Mouse (Mus musculus) embryonic facial prominence, embryonic 11.5 days (tissue): ENCODE measurements at regions not wholly inside any gene's neighbourhood (a gene's known extent, or its start where the extent isn't known, plus 50 kb on each side); places are given as distances from the start of the nearest gene placed in this dataset.
A peak's percentile ranks its signal among the peaks of the same experiment; 100 is the strongest.

Experiments used
- ATAC-seq: fragments of 200-750 bp; cut with Nextera tagmentation; replicated peaks from 2 replicates; pipeline ENCODE4 v1.8.0; 2017; ENCODE audit warnings: low read depth; ENCODE audit not compliant: insufficient number of reproducible peaks, low FRiP score, low TSS enrichment
- DNase-seq: peaks from one replicate; pipeline ENCODE4 v3.0.0-alpha.2; 2015; ENCODE audit warnings: low spot score
- H3K27ac ChIP-seq: fragments of 300-500 bp; sonication (generic); replicated peaks from 2 replicates; pipeline ENCODE4 v1.5.1; 2014; ENCODE audit warnings: mild to moderate bottlenecking, low read depth, low read length, control low read depth
- H3K27me3 ChIP-seq: fragments of 300-500 bp; sonication (generic); 2 replicates; pipeline ENCODE4 v1.6.1; 2014; ENCODE audit warnings: mild to moderate bottlenecking, low read length, moderate library complexity, mixed read lengths; ENCODE audit not compliant: control insufficient read depth, insufficient read depth
- H3K36me3 ChIP-seq: fragments of 300-500 bp; sonication (generic); replicated peaks from 2 replicates; pipeline ENCODE4 v1.6.1; 2014; ENCODE audit warnings: low read depth, mild to moderate bottlenecking, low read length, moderate library complexity, mixed read lengths; ENCODE audit not compliant: control insufficient read depth, insufficient read depth
- H3K4me1 ChIP-seq: fragments of 300-500 bp; sonication (generic); 2 replicates; pipeline ENCODE4 v1.6.1; 2014; ENCODE audit warnings: low read length, mixed read lengths; ENCODE audit not compliant: control insufficient read depth, insufficient read depth
- H3K4me2 ChIP-seq: fragments of 300-500 bp; sonication (generic); 2 replicates; pipeline ENCODE4 v1.6.1; 2014; ENCODE audit warnings: low read depth, mild to moderate bottlenecking, control low read depth, low read length, moderate library complexity
- H3K4me3 ChIP-seq: fragments of 300-500 bp; sonication (generic); 2 replicates; pipeline ENCODE4 v1.5.1; 2014; ENCODE audit warnings: low read depth, low read length, control low read depth
- H3K9ac ChIP-seq: fragments of 300-500 bp; sonication (generic); replicated peaks from 2 replicates; pipeline ENCODE4 v1.6.1; 2014; ENCODE audit warnings: mild to moderate bottlenecking, control low read depth, low read length
- H3K9me3 ChIP-seq: fragments of 300-500 bp; sonication (generic); replicated peaks from 2 replicates; pipeline ENCODE4 v1.6.1; 2016; ENCODE audit warnings: mild to moderate bottlenecking, low read length, inconsistent platforms, mixed read lengths; ENCODE audit not compliant: control insufficient read depth
- WGBS: fragments of 180-500 bp; shearing (Covaris S2); extraction: QIAGEN DNeasy Blood & Tissue Kit; methylation state at CpG from one replicate; pipeline ENCODE4 v1.1.7; 2014; 5-methylcytosine and 5-hydroxymethylcytosine counted together

GRCm38 (mm10) chr5:102399006-102399405 lies 82.2 kb upstream of the Arhgap24 start:
- no peak overlapping the region for H3K9ac ChIP-seq
- H3K27me3 ChIP-seq = no peaks in the 10 kb centered on the region
- H3K4me3 ChIP-seq = no peak overlapping the region
- H3K4me2 ChIP-seq = no peak overlapping the region
- WGBS = 76% methylated on average over 4 of the region's 4 CpGs
- no peaks in the 10 kb centered on the region for H3K36me3 ChIP-seq
- DNase-seq (no peak), ATAC-seq (no peak)
- no peak overlapping the region for H3K27ac ChIP-seq
- no peaks in the 10 kb centered on the region for H3K4me1 ChIP-seq
- no peaks in the 10 kb centered on the region for H3K9me3 ChIP-seq

- Histone ChIP-seq H3K4me3 (no peak overlapping the region), H3K36me3 (no peaks in the 10 kb centered on the region), H3K4me1 (no peaks in the 10 kb centered on the region), H3K27me3 (no peaks in the 10 kb centered on the region), H3K9ac (no peak overlapping the region), H3K9me3 (no peaks in the 10 kb centered on the region), H3K4me2 (no peak overlapping the region), H3K27ac (no peak overlapping the region)
- ATAC-seq (no peak), DNase-seq (no peak)
- WGBS = 75% methylated on average over 5 of the region's 5 CpGs
These were observed 63.5 kb upstream of the Arhgap24 start for GRCm38 (mm10) chr5:102417642-102418041.

- Histone ChIP-seq H3K4me1 (no peaks in the 10 kb centered on the region), H3K27ac (no peak overlapping the region), H3K27me3 (no peaks in the 10 kb centered on the region), H3K9ac (no peak overlapping the region), H3K9me3 (no peaks in the 10 kb centered on the region), H3K4me3 (no peak overlapping the region), H3K36me3 (no peaks in the 10 kb centered on the region), H3K4me2 (no peak overlapping the region)
- DNase-seq (peak; percentile 66), ATAC-seq (no peak)
- 38% methylated on average over 1 of the region's 1 CpGs for WGBS
These were observed 62.1 kb upstream of the Arhgap24 start for GRCm38 (mm10) chr5:102419089-102419488.

- H3K27me3 ChIP-seq = no peaks in the 10 kb centered on the region
- no peak overlapping the region for H3K9ac ChIP-seq
- no peaks in the 10 kb centered on the region for H3K4me1 ChIP-seq
- no peak overlapping the region for H3K4me3 ChIP-seq
- no peak overlapping the region for H3K27ac ChIP-seq
- 89% methylated on average over 16 of the region's 16 CpGs for WGBS
- ATAC-seq (no peak), DNase-seq (no peak)
- no peak overlapping the region for H3K4me2 ChIP-seq
- H3K36me3 ChIP-seq = no peaks in the 10 kb centered on the region
- no peaks in the 10 kb centered on the region for H3K9me3 ChIP-seq
These were observed 56.5 kb upstream of the Arhgap24 start for GRCm38 (mm10) chr5:102424636-102425242.

- peak; percentile 13 for DNase-seq
- WGBS = 63% methylated on average over 3 of the region's 3 CpGs
These were observed 52.9 kb upstream of the Arhgap24 start for GRCm38 (mm10) chr5:102428310-102428709.

More at GRCm38 (mm10) chr5:102428310-102428709, 52.9 kb upstream of the Arhgap24 start:
- ATAC-seq = no peak
- Histone ChIP-seq H3K4me3 (no peak overlapping the region), H3K27ac (no peak overlapping the region), H3K4me2 (no peak overlapping the region), H3K36me3 (no peaks in the 10 kb centered on the region), H3K9ac (no peak overlapping the region), H3K9me3 (no peaks in the 10 kb centered on the region), H3K27me3 (no peaks in the 10 kb centered on the region), H3K4me1 (no peaks in the 10 kb centered on the region)
